Mouse (Mus musculus) hindlimb bud, embryonic 11.5 days (tissue): ENCODE measurements around the gene Epha8.
A peak's percentile ranks its signal among the peaks of the same experiment; 100 is the strongest.

Experiments used
- DNase-seq: peaks from one replicate; pipeline ENCODE4 v3.0.0-alpha.2; 2012; ENCODE audit warnings: low read depth, low spot score; ENCODE audit errors: extremely low spot score

Gene Epha8

DNA sequence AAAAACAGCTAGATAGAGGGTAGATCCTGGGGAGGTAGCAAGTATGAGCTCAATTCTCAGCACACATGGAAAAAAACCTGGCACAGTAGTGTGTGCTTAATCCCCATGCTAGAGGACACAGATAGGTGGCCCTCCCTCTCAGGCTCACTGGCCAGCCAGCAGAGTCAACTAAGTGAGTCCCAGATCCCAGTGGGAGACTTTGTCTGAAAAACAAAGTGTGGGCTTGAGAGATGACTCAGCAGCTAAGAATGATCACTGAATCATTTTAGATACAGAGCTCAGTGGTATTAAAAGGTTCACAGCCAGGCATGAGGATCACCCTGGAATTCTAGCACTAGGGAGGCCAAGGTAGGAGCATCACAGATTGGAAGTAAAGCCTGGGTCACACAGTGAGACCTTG lies 48.8 kb downstream of the Epha8 start:
- DNase-seq, result no peak

DNA sequence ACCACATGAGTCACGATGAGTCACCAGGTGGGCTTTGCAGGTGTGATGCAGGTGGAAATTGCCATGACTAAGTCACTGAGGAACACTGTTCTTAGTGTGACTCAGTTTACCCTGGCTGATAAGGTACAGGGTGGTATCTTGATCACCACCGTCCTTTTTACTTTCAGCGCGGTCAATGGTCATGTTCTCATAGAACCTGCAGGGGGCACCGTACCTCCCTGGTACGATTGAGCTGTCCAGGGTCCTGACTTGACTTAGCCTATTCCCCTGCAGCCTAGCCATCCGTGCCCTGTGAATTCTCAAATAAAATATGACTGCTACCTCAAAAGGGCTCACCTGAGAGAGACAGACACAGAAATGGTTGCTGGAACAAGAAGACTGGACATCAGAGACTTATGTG lies 49.6 kb downstream of the Epha8 start:
- DNase-seq, result peak; percentile 57

DNA sequence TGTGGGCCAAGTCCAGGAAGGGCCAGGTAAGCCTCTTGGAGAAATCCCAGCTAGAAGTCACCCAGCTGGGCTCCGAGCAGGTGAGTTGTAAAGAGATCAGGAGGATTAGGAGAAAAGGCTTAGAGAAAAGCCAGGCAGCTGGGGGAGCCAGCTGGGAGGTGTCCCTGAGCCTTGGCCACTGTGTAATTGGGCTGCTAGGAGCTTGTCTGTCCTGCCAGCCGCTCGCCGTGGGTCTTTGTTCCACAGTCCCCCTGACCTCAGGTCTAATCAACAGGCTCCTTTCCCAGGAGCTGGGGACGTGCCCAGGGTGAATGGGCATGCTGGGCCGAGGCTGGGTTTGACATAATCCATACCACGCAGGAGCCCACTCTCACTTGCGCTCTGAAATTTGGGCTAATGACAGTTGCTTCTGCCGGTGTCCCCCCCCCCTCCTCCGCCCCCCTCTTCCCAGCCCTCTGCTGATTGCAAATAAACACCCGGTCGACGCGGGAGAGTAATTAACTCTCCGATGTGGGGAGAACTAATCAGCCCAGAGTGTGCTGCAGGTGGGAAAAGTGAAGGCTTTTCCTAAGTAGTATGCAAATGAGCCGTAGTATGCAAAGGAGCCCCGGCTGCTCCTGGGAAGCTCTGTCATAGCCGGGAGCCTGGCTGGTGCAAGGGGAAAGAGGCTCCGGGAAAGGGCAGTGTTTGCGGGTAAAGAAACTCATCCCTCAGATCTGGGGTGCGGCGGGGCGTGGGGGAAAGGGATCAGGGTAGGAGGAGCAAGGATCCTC lies 51.7 kb downstream of the Epha8 start:
- DNase-seq, result no peak

DNA sequence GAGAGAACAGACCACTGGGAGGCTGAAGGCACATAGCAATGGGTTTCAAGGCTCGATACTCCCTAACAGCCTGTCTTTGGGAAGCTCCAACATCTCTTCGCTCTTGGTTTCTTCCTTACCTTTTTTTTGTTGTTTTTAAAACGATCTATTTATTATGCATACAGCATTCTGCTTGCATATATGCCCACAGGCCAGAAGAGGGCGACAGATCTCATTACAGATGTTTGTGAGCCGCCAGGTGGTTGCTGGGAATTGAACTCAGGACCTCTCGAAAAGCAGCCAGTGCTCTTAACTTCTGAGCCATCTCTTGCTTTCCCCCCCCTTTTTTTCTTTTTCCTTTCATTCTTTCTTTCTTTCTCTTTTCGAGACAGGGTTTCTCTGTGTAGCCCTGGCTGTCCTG lies 57.5 kb downstream of the Epha8 start:
- no peak for DNase-seq

DNA sequence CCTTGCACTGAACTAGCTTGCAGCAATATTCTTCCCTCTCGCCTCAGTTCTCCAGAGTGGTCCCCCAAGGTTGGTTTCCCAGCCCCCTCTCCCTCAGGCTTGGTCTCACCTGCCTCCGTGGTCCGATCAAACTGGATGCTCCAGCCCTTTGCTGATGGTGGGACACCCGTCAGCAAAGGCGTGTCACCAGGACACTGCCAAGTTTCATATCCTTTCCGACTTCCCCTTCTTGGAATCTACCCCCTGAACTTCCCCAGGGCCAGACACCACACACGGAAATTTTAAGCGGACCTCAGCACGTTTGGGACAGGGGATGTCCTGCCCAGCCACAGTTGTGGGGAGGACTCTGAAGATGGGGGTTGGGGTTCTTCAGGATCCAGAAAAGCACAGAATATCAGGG lies 58.0 kb downstream of the Epha8 start, which contains the start of gene C1qa:
TSS of gene C1qa (minus strand) at position 167 of the 400 bp plus-strand sequence.
- DNase-seq, result no peak

DNA sequence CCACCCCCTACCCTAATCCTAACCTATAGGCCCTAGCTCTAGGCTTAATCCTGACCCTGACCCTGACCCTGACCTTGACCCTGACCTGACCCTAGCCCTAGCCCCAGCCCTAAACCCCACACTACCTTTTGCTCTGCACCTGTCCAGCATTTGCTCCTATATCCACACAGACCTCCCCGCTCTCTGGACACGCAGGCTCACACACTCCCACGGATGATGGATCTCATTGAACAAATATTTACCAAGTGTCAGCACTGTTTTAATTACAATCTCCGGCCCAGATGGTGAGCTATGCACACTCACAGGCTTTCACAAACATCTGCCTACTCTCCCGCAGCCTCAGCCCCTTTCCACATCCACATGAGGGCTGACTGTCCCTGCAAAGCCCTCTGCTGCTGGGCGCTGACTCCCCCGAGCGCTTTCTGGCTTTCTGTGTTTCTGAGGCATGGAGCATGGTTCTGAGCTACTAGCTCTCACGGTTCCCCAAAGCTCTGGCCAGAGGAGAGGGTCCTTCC lies 58.5 kb downstream of the Epha8 start:
- no peak for DNase-seq

DNA sequence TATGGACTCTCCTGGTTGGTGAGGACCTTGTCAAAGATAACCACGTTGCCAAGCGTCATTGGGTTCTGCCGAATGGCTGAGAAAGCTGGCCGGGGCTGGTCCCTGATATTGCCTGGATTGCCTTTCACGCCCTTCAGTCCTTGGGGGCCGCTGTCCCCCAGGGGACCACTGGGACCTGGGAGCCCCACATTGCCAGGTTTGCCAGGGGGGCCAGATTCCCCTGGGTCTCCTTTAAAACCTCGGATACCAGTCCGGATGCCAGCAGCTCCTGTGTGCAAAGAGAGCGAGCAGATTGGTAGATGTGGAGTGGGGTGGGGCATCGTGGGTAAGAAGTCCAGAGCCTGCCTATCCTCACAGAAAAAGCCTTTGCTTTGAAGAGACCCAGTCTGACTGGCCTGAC lies 60.2 kb downstream of the Epha8 start:
- no peak for DNase-seq

DNA sequence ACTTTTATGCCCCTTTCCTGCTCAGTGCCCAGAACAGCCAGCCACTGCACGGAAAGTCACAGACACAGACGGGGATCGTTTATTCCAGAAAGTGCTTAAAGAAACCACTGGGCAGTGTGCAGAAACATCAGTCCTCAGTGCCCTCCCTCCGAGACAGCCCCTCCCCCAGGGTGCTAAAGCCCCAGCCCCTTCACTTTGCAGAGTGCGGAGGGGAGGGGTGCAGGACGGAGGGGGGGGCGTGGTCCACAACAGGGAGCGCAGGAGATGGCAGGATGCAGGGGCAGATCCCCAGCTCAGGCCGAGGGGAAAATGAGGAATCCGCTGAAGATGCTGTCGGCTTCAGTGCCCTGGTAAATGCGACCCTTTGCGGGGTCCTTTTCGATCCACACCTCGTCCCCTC lies 60.8 kb downstream of the Epha8 start:
- no peak for DNase-seq

DNA sequence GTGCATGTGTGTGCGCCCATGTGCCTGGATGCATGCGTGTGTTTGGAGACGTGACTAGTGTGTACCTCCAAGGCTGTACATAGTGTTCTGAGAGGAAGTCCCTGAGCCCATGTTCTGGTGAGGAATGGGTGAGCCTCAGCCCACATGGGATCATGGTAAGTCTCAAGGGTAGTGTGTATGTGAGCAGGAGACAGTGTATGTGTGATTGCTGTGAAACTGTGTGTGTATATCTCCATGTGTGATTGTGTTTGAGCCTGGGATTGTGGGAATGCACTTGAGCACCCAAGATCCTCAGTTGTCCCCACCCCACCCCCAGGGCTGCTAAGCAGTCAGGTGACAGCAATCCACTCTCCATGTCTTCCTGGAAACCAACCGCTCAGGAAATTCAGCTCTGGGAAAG lies 61.8 kb downstream of the Epha8 start:
- no peak for DNase-seq

DNA sequence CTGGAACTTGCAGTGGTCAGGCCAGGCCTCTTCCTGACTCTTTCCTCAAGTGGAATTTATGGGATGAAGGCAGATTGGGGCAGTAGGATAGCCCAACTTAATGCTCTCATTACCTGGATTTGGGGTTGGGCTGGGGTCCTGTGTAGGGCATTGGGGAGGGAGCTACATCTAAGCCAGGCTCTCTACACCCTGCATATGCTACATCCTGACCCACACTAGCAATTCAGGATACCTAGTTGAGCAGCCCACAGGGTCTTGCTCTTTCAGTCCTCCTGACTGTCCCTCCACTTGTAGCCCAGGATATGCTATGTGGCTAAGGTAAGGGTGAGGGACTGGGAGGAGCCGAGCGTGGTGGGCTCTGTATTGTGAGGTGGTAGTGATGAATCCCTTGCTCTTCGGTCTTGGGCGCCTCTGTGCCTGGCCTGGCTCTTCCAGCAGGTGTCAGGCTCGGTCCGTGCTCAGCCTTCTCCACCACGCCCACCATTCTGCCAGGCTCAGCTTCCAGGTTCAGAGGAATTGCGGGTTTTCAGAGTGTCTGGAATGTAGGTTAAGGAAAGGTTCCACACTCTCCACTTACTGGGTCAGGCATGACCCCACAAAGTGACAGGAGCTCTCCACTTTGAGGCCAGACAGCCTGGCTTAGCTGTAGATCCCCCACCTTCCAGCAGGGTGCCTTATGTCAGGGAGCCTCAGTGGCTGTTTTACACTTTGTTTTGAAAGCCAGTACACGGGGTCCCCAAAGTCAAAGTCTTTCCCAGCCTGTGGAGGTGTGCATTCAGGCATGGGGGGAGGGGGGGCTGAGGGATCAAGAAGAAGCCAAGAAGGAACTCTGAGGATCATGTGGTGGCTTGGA lies 62.7 kb downstream of the Epha8 start:
- DNase-seq, result no peak

DNA sequence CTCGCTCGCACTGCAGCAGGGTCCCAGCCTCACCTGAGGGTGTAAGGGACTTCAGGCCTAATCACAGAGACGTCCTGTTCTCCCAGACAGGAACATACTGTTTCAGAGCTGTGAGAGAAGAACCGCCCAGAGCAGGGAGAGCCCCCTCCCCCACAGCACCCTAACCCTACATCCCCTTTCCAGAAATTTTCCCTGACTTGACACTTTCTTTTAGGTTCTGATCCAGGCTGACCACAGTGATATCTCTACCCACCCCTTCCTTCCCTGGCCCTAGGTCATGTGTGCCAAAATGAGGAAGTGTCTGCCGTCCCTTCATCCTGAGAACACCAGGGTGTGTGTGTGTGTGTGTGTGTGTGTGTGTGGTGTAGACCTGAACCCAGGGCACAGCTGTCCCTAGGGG lies 63.8 kb downstream of the Epha8 start, which contains the start of gene C1qc:
TSS of gene C1qc (minus strand) at position 255 of the 400 bp plus-strand sequence.
- DNase-seq, result no peak

DNA sequence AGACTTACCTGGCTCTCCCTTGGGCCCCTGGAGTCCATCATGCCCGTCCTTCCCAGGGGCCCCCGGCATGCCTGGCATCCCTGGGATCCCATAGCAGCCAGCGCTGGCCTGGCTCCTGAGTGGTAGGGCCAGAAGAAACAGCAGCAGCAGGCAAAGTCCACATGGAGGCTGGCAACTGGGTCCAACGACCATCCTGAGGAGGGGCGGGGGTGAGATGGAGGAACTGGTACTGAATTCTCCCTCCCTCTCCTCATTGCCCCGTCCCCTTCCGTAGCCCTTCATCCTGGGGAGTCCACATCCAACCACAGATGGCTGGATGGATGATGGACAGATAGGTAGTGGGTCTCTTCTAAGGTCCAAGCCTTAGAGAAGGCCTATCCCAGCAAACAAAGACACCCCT lies 64.2 kb downstream of the Epha8 start:
- no peak for DNase-seq

DNA sequence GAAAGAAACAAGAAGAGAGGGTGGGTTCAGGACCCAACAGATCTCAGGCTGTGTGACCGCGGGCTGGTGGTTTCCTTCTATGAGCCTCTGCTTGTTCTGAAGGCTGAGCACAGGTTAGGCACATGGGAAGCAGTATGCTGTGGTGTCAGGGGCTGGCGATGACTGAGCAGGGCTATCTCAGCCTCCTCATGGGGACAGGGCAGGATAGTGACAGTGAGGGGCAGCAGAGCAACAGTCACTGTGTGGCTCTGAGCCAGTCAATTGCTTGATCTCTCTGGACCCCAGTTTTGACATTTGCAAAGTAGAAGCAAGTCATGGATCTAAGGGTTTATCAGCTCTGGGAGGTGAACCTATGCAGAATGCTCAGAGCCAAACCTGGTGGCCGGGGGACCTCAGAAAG lies 65.5 kb downstream of the Epha8 start:
- DNase-seq, result no peak

DNA sequence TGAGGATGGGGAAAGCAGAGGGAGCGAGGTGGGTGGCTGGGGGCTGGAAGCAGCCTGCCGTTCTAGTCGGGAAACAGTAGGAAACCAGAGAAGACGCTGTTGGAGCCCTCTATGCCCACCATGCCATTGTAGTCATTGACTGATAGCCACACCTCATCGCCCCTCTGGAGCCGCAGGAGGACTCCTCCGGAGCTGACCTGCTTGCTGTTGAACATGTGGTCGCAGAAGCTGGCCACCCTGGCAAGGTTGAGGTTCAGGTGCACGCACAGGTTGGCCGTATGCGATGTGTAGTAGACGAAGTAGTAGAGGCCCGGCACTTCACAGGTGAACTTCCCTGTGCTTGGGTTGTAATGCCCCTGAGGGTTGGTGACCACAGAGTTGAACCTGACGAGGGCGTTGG lies 66.6 kb downstream of the Epha8 start:
- no peak for DNase-seq

DNA sequence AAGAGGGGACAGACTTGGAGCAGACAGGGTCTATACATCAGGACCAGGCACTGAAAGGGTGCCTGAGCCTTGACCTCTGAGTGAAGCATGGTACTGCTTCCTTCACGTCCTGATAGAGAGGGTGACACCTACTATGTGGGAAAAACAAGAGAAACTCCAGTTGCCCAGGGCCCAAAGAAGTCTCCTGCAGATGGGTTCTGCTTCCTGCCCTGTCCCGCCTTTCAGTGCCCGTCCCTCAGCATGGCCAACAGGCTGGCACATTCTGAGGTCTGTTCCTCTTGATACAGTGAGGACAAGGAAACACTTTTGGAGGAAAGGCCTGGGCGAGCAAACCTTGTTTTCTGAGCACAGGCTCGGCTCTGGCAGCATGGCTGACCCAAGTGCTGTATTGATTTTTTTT lies 68.9 kb downstream of the Epha8 start:
- DNase-seq, result no peak

DNA sequence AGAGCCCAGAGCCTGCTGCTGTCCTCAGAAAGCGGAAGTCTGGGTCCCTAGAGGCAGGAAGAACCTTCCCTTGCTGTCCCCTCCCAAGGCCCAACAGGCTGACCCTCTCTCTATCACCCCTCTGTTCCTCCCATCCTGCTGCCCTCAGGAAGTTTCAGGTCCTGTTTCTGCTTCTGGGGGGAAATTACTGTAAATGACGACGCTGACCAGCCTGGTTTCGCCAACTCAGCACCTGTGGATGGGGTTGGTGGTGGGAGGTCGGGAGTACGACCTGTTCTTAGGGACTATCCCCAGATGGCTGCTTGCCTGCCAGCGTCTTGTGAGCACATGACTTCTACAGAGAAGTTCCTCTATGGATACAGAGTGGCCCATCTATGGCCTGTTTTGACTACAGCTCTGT lies 70.5 kb downstream of the Epha8 start, which contains the start of gene C1qb:
TSS of gene C1qb (minus strand) at position 87 of the 400 bp plus-strand sequence.
- no peak for DNase-seq
